Mouse (Mus musculus): ENCODE results near the gene Pah. TPM values are rescaled to one million over a fixed set of nuclear protein-coding genes. Genes with fewer than 3 reads are reported as not detected.

Pah gene
- polyA plus RNA-seq, 1 experiment = 0.20 TPM

GRCm38 (mm10) chr10:87488429-87489145 lies 33.0 kb upstream of the Pah start:
- TF ChIP-seq CTCF (IDR thresholded peaks at IDR 0.05; ENCODE audit: control insufficient read depth, insufficient read depth, insufficient replicate concordance, low read depth, low read length) = no peak
- H3K36me3 ChIP-seq (ENCODE audit: control insufficient read depth, insufficient read depth, low read length) = no peaks in the 10 kb centered on the region
- H3K4me1 ChIP-seq (ENCODE audit: control insufficient read depth, insufficient read depth, low read length) = peaks cover 9% of the 10 kb centered on the region; the same call in 1 of the 2 replicates
- no peaks in the 10 kb centered on the region for H3K27me3 ChIP-seq (ENCODE audit: control insufficient read depth, insufficient read depth, low read length)
- no peak overlapping the region for H3K27ac ChIP-seq (ENCODE audit: control insufficient read depth, insufficient read depth, low read depth, low read length)
- H3K4me3 ChIP-seq (ENCODE audit: control insufficient read depth, low read depth, low read length) = no peak overlapping the region

DNA sequence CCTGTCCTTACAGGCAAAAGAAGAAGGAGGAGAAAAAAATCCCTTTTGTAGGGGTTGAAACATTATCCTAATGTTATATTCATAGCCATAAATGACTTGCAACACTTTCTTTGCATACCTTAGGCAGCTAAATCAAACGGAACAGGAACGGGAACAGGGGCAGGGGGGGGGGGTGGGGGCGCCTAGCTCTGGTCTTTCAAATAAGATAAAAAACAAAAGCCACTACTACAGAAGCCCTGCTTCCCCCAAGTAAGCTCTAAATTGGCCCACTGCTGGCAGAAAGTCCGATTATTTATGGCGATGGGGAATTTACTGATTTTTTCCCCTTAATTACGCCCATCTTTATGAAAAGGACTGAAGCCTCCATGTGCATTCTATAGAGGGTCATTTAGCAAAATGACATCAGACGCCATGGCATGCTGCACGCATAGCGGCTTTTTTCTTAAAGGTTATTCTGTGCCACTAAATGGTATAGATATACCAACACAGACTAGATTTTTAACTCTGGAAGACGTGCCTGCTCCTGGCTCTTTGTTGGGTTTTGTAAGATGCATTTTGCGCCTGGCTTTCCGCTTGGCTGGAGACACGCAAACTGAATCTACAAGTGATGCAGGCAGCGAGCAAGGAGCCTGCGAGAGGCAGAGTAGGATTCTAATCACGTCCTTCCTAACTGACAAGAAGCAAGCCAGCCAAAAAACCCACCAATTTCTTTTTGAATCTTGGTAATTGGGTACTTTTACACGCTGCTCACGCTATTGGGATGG lies 32.2 kb upstream of the Pah start:
- Histone ChIP-seq H3K36me3 (ENCODE audit: control insufficient read depth, insufficient read depth, low read length) (no peaks in the 10 kb centered on the region), H3K27ac (ENCODE audit: control insufficient read depth, insufficient read depth, low read depth, low read length) (no peak overlapping the region), H3K27me3 (ENCODE audit: control insufficient read depth, insufficient read depth, low read length) (no peaks in the 10 kb centered on the region), H3K4me1 (ENCODE audit: control insufficient read depth, insufficient read depth, low read length) (peaks cover 9% of the 10 kb centered on the region; the same call in 1 of the 2 replicates), H3K4me3 (ENCODE audit: control insufficient read depth, low read depth, low read length) (no peak overlapping the region)
- TF ChIP-seq POLR2A (IDR thresholded peaks at IDR 0.05; ENCODE audit: control insufficient read depth, low read depth, low read length) (no peak), CTCF (IDR thresholded peaks at IDR 0.05; ENCODE audit: control insufficient read depth, insufficient read depth, insufficient replicate concordance, low read depth, low read length) (no peak)

DNA sequence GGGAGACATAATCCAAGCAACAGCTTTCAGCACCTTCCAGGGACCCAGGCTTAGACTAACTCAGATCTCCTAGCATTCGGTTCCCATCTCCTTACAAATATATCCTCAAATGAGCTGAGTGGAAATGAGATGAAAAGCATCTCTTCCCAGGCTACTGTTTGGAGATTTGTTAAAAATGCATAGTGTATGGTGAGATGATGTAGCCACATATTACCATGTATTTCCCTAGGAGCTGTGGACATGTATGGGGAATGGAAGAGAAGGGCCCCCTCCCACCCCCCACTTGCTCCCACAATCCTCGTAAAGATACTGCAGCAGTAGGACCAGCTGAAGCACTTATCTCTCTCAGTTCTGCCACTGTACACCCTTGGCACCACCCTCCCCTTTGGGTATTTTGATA lies 31.3 kb upstream of the Pah start:
- no peak for TF ChIP-seq CTCF (IDR thresholded peaks at IDR 0.05; ENCODE audit: control insufficient read depth, insufficient read depth, insufficient replicate concordance, low read depth, low read length)
- no peak for TF ChIP-seq POLR2A (IDR thresholded peaks at IDR 0.05; ENCODE audit: control insufficient read depth, low read depth, low read length)
- no peak overlapping the region for H3K27ac ChIP-seq (ENCODE audit: control insufficient read depth, insufficient read depth, low read depth, low read length)
- H3K27me3 ChIP-seq (ENCODE audit: control insufficient read depth, insufficient read depth, low read length) = no peaks in the 10 kb centered on the region
- no peaks in the 10 kb centered on the region for H3K36me3 ChIP-seq (ENCODE audit: control insufficient read depth, insufficient read depth, low read length)
- H3K4me1 ChIP-seq (ENCODE audit: control insufficient read depth, insufficient read depth, low read length) = peaks cover 9% of the 10 kb centered on the region; the same call in 1 of the 2 replicates
- no peak overlapping the region for H3K4me3 ChIP-seq (ENCODE audit: control insufficient read depth, low read depth, low read length)

- Histone ChIP-seq H3K4me3 (ENCODE audit: control insufficient read depth, low read depth, low read length) (no peak overlapping the region), H3K36me3 (ENCODE audit: control insufficient read depth, insufficient read depth, low read length) (no peaks in the 10 kb centered on the region), H3K4me1 (ENCODE audit: control insufficient read depth, insufficient read depth, low read length) (peaks cover 7% of the 10 kb centered on the region; the same call in 1 of the 2 replicates), H3K27ac (ENCODE audit: control insufficient read depth, insufficient read depth, low read depth, low read length) (no peak overlapping the region), H3K27me3 (ENCODE audit: control insufficient read depth, insufficient read depth, low read length) (no peaks in the 10 kb centered on the region)
- no peak for TF ChIP-seq CTCF (IDR thresholded peaks at IDR 0.05; ENCODE audit: control insufficient read depth, insufficient read depth, insufficient replicate concordance, low read depth, low read length)
- no peak for TF ChIP-seq POLR2A (IDR thresholded peaks at IDR 0.05; ENCODE audit: control insufficient read depth, low read depth, low read length)
Measured at GRCm38 (mm10) chr10:87491485-87492040, 30.0 kb upstream of the Pah start.

GRCm38 (mm10) chr10:87492332-87492660 lies 29.3 kb upstream of the Pah start:
- Histone ChIP-seq H3K4me3 (ENCODE audit: control insufficient read depth, low read depth, low read length) (peak overlapping the region; percentile 30), H3K27ac (ENCODE audit: control insufficient read depth, insufficient read depth, low read depth, low read length) (no peak overlapping the region), H3K4me1 (ENCODE audit: control insufficient read depth, insufficient read depth, low read length) (peaks cover 7% of the 10 kb centered on the region; the same call in 1 of the 2 replicates), H3K36me3 (ENCODE audit: control insufficient read depth, insufficient read depth, low read length) (no peaks in the 10 kb centered on the region), H3K27me3 (ENCODE audit: control insufficient read depth, insufficient read depth, low read length) (no peaks in the 10 kb centered on the region)
- TF ChIP-seq CTCF (IDR thresholded peaks at IDR 0.05; ENCODE audit: control insufficient read depth, insufficient read depth, insufficient replicate concordance, low read depth, low read length) = no peak
- TF ChIP-seq POLR2A (IDR thresholded peaks at IDR 0.05; ENCODE audit: control insufficient read depth, low read depth, low read length) = no peak

GRCm38 (mm10) chr10:87492661-87493551 lies 28.7 kb upstream of the Pah start:
- Histone ChIP-seq H3K27me3 (ENCODE audit: control insufficient read depth, insufficient read depth, low read length) (no peaks in the 10 kb centered on the region), H3K36me3 (ENCODE audit: control insufficient read depth, insufficient read depth, low read length) (no peaks in the 10 kb centered on the region), H3K4me1 (ENCODE audit: control insufficient read depth, insufficient read depth, low read length) (peaks cover 7% of the 10 kb centered on the region; the same call in 1 of the 2 replicates), H3K27ac (ENCODE audit: control insufficient read depth, insufficient read depth, low read depth, low read length) (no peak overlapping the region), H3K4me3 (ENCODE audit: control insufficient read depth, low read depth, low read length) (peak overlapping the region; percentile 30)
- TF ChIP-seq POLR2A (IDR thresholded peaks at IDR 0.05; ENCODE audit: control insufficient read depth, low read depth, low read length) (no peak), CTCF (IDR thresholded peaks at IDR 0.05; ENCODE audit: control insufficient read depth, insufficient read depth, insufficient replicate concordance, low read depth, low read length) (no peak)
